Mouse (Mus musculus) MEL (cell line): ENCODE results near the gene Tmem44. TPM values are rescaled to one million over a fixed set of nuclear protein-coding genes. Genes with fewer than 3 reads are reported as not detected.
A peak's percentile ranks its signal among the peaks of the same experiment; 100 is the strongest.

Experiments
- DNase-seq: peaks from one replicate; pipeline ENCODE4 v3.0.0; 2011; ENCODE audit warnings: low read depth, low spot score
- H3K27ac ChIP-seq: 2 replicates; pipeline ENCODE4 v1.5.1; 2012; ENCODE audit warnings: low read depth, mild to moderate bottlenecking, control low read depth, low read length, moderate library complexity; ENCODE audit not compliant: control insufficient read depth
- H3K27me3 ChIP-seq, 2 experiments: fragments of 150-350 bp in 1 of 2; sonication (generic) in 1 of 2; 2 replicates each; pipeline ENCODE4 v1.6.1; 2012; ENCODE audit warnings: low read length in 2 of 2, mild to moderate bottlenecking in 2 of 2, improper control_type of control experiment in 1 of 2, moderate library complexity in 1 of 2; ENCODE audit not compliant: insufficient read depth in 2 of 2, control insufficient read depth in 1 of 2
- H3K36me3 ChIP-seq, 2 experiments: 2 replicates each; pipeline ENCODE4 v1.6.1; 2012 to 2014; ENCODE audit warnings: low read length in 2 of 2, improper control_type of control experiment in 1 of 2, inconsistent platforms in 1 of 2, mild to moderate bottlenecking in 1 of 2; ENCODE audit not compliant: insufficient read depth in 2 of 2, control insufficient read depth in 1 of 2
- H3K4me1 ChIP-seq, 2 experiments: fragments of 150-350 bp in 1 of 2; sonication (generic) in 1 of 2; 2 replicates each; pipeline ENCODE4 v1.6.1; 2012; ENCODE audit warnings: low read length in 2 of 2, improper control_type of control experiment in 1 of 2, mild to moderate bottlenecking in 1 of 2; ENCODE audit not compliant: insufficient read depth in 2 of 2, control insufficient read depth in 1 of 2
- H3K4me3 ChIP-seq, 2 experiments: fragments of 150-350 bp in 1 of 2; sonication (generic) in 1 of 2; 2 replicates each; pipeline ENCODE4 v1.5.1; 2012; ENCODE audit warnings: low read depth in 2 of 2, low read length in 2 of 2, mild to moderate bottlenecking in 2 of 2, moderate library complexity in 2 of 2, control low read depth in 1 of 2, improper control_type of control experiment in 1 of 2; ENCODE audit not compliant: control insufficient read depth in 1 of 2, insufficient read depth in 1 of 2
- H3K79me2 ChIP-seq: 2 replicates; pipeline ENCODE4 v1.6.1; 2012; ENCODE audit warnings: mild to moderate bottlenecking, low read length, moderate library complexity; ENCODE audit not compliant: control insufficient read depth, poor library complexity, insufficient read depth
- H3K9ac ChIP-seq: 2 replicates; pipeline ENCODE4 v1.6.1; 2012; ENCODE audit warnings: low read depth, mild to moderate bottlenecking, control low read depth, low read length, moderate library complexity; ENCODE audit not compliant: control insufficient read depth, poor library complexity, severe bottlenecking
- H3K9me3 ChIP-seq: fragments of 150-350 bp; sonication (generic); replicated peaks from 2 replicates; pipeline ENCODE4 v1.6.1; 2012; ENCODE audit warnings: mild to moderate bottlenecking, low read length, improper control_type of control experiment, moderate library complexity; ENCODE audit not compliant: insufficient read depth
- CHD1 ChIP-seq: IDR thresholded peaks from 2 replicates; pipeline ENCODE4 v1.6.1; 2012; ENCODE audit warnings: low read depth, mild to moderate bottlenecking, inconsistent platforms, low read length, improper control_type of control experiment
- CHD2 ChIP-seq: IDR thresholded peaks from 2 replicates; pipeline ENCODE4 v1.6.1; 2011; ENCODE audit warnings: low read length, improper control_type of control experiment
- CTCF ChIP-seq, 3 experiments: IDR thresholded peaks in 2 of 3; conservative IDR thresholded peaks in 1 of 3; 2 replicates each; pipeline ENCODE4 v1.5.1; 2011 to 2012; ENCODE audit warnings: low read length in 3 of 3, low read depth in 2 of 3, mild to moderate bottlenecking in 2 of 3, improper control_type of control experiment in 1 of 3, inconsistent platforms in 1 of 3, mixed read lengths in 1 of 3, moderate library complexity in 1 of 3; ENCODE audit not compliant: control insufficient read depth in 1 of 3, insufficient read depth in 1 of 3, poor library complexity in 1 of 3, severe bottlenecking in 1 of 3
- E2F4 ChIP-seq: IDR thresholded peaks from 2 replicates; pipeline ENCODE4 v1.6.1; 2011; ENCODE audit warnings: low read depth, low read length, improper control_type of control experiment, borderline replicate concordance
- ELF1 ChIP-seq: IDR thresholded peaks from 2 replicates; pipeline ENCODE4 v1.6.1; 2014; ENCODE audit warnings: low read depth, mild to moderate bottlenecking, inconsistent platforms, low read length, improper control_type of control experiment, moderate library complexity
- EP300 ChIP-seq, 2 experiments: IDR thresholded peaks; 2 replicates each; pipeline ENCODE4 v1.6.1; 2011; ENCODE audit warnings: improper control_type of control experiment in 2 of 2, low read length in 2 of 2, low read depth in 1 of 2, mild to moderate bottlenecking in 1 of 2
- ETS1 ChIP-seq: IDR thresholded peaks from 2 replicates; pipeline ENCODE4 v1.6.1; 2012; ENCODE audit warnings: low read depth, mild to moderate bottlenecking, inconsistent platforms, low read length, improper control_type of control experiment, moderate library complexity
- GABPA ChIP-seq: IDR thresholded peaks from 2 replicates; pipeline ENCODE4 v1.6.1; 2012; ENCODE audit warnings: low read depth, mild to moderate bottlenecking, inconsistent platforms, low read length, improper control_type of control experiment, moderate library complexity
- GATA1 ChIP-seq: IDR thresholded peaks from 2 replicates; pipeline ENCODE4 v1.6.1; 2011; ENCODE audit warnings: low read depth, low read length, improper control_type of control experiment
- KAT2A ChIP-seq: conservative IDR thresholded peaks from 2 replicates; pipeline ENCODE4 v1.6.1; 2012; ENCODE audit warnings: low read depth, low read length, improper control_type of control experiment, inconsistent platforms
- MAFK ChIP-seq: IDR thresholded peaks from 2 replicates; pipeline ENCODE4 v1.6.1; 2011; ENCODE audit warnings: low read depth, mild to moderate bottlenecking, low read length, improper control_type of control experiment, borderline replicate concordance
- MAX ChIP-seq: IDR thresholded peaks from 2 replicates; pipeline ENCODE4 v1.6.1; 2011; ENCODE audit warnings: low read length, improper control_type of control experiment
- MAZ ChIP-seq: IDR thresholded peaks from 2 replicates; pipeline ENCODE4 v1.6.1; 2012; ENCODE audit warnings: low read depth, mild to moderate bottlenecking, inconsistent platforms, low read length, improper control_type of control experiment
- MXI1 ChIP-seq: IDR thresholded peaks from 2 replicates; pipeline ENCODE4 v1.6.1; 2011; ENCODE audit warnings: mild to moderate bottlenecking, low read depth, low read length, improper control_type of control experiment
- MYB ChIP-seq: IDR thresholded peaks from 2 replicates; pipeline ENCODE4 v1.6.1; 2011; ENCODE audit warnings: mild to moderate bottlenecking, low read depth, low read length, improper control_type of control experiment
- MYC ChIP-seq: IDR thresholded peaks from 2 replicates; pipeline ENCODE4 v1.6.1; 2011; ENCODE audit warnings: low read depth, mild to moderate bottlenecking, low read length, improper control_type of control experiment, moderate library complexity
- NELFE ChIP-seq: IDR thresholded peaks from 2 replicates; pipeline ENCODE4 v1.6.1; 2011; ENCODE audit warnings: low read depth, low read length, improper control_type of control experiment
- NRF1 ChIP-seq: IDR thresholded peaks from 2 replicates; pipeline ENCODE4 v1.6.1; 2014; ENCODE audit warnings: low read depth, mild to moderate bottlenecking, inconsistent platforms, low read length, improper control_type of control experiment, moderate library complexity; ENCODE audit not compliant: poor library complexity, insufficient read depth, severe bottlenecking
- POLR2A ChIP-seq, 2 experiments: IDR thresholded peaks; 2 replicates each; pipeline ENCODE4 v1.6.1; 2011 to 2012; ENCODE audit warnings: low read length in 2 of 2, mild to moderate bottlenecking in 2 of 2, control low read depth in 1 of 2, improper control_type of control experiment in 1 of 2, low read depth in 1 of 2, moderate library complexity in 1 of 2; ENCODE audit not compliant: control insufficient read depth in 1 of 2, insufficient read depth in 1 of 2, poor library complexity in 1 of 2
- POLR2AphosphoS2 ChIP-seq: IDR thresholded peaks from 2 replicates; pipeline ENCODE4 v1.6.1; 2011; ENCODE audit warnings: low read length, improper control_type of control experiment
- POLR2AphosphoS5 ChIP-seq: IDR thresholded peaks from 2 replicates; pipeline ENCODE4 v1.6.1; 2012; ENCODE audit warnings: low read depth, borderline replicate concordance, mild to moderate bottlenecking, inconsistent platforms, low read length, moderate library complexity, mixed read lengths
- RAD21 ChIP-seq: IDR thresholded peaks from 2 replicates; pipeline ENCODE4 v1.6.1; 2011; ENCODE audit warnings: mild to moderate bottlenecking, low read depth, low read length, improper control_type of control experiment
- RCOR1 ChIP-seq: IDR thresholded peaks from 2 replicates; pipeline ENCODE4 v1.6.1; 2012; ENCODE audit warnings: low read depth, mild to moderate bottlenecking, inconsistent platforms, low read length, improper control_type of control experiment
- SIN3A ChIP-seq: IDR thresholded peaks from 2 replicates; pipeline ENCODE4 v1.6.1; 2012; ENCODE audit warnings: low read length, improper control_type of control experiment, inconsistent platforms
- SMC3 ChIP-seq: IDR thresholded peaks from 2 replicates; pipeline ENCODE4 v1.6.1; 2011; ENCODE audit warnings: low read depth, low read length, improper control_type of control experiment
- TAL1 ChIP-seq: IDR thresholded peaks from 2 replicates; pipeline ENCODE4 v1.6.1; 2012; ENCODE audit warnings: mild to moderate bottlenecking, inconsistent platforms, low read length, moderate library complexity, mixed read lengths
- TBP ChIP-seq: IDR thresholded peaks from 2 replicates; pipeline ENCODE4 v1.8.0; 2011; ENCODE audit warnings: low read depth, low read length, improper control_type of control experiment
- TCF12 ChIP-seq: IDR thresholded peaks from 2 replicates; pipeline ENCODE4 v1.6.1; 2014; ENCODE audit warnings: low read depth, mild to moderate bottlenecking, inconsistent platforms, low read length, improper control_type of control experiment, moderate library complexity
- UBTF ChIP-seq: IDR thresholded peaks from 2 replicates; pipeline ENCODE4 v1.6.1; 2012; ENCODE audit warnings: low read depth, mild to moderate bottlenecking, inconsistent platforms, low read length, improper control_type of control experiment, moderate library complexity, borderline replicate concordance; ENCODE audit not compliant: insufficient read depth
- USF1 ChIP-seq: IDR thresholded peaks from 2 replicates; pipeline ENCODE4 v1.6.1; 2014; ENCODE audit warnings: low read depth, mild to moderate bottlenecking, inconsistent platforms, low read length, improper control_type of control experiment, moderate library complexity
- USF2 ChIP-seq, 2 experiments: IDR thresholded peaks; 2 replicates each; pipeline ENCODE4 v1.6.1; 2011 to 2012; ENCODE audit warnings: improper control_type of control experiment in 2 of 2, low read length in 2 of 2, borderline replicate concordance in 1 of 2, inconsistent platforms in 1 of 2, low read depth in 1 of 2, mild to moderate bottlenecking in 1 of 2; ENCODE audit not compliant: insufficient read depth in 1 of 2
- ZC3H11A ChIP-seq: IDR thresholded peaks from 2 replicates; pipeline ENCODE4 v1.6.1; 2012; ENCODE audit warnings: low read depth, mild to moderate bottlenecking, inconsistent platforms, low read length, improper control_type of control experiment
- ZKSCAN1 ChIP-seq: IDR thresholded peaks from 2 replicates; pipeline ENCODE4 v1.6.1; 2012; ENCODE audit warnings: low read depth, mild to moderate bottlenecking, inconsistent platforms, low read length, improper control_type of control experiment, moderate library complexity
- ZMIZ1 ChIP-seq: IDR thresholded peaks from 2 replicates; pipeline ENCODE4 v1.6.1; 2012; ENCODE audit warnings: low read depth, mild to moderate bottlenecking, inconsistent platforms, low read length, improper control_type of control experiment, moderate library complexity
- ZNF384 ChIP-seq: IDR thresholded peaks from 2 replicates; pipeline ENCODE4 v1.6.1; 2012; ENCODE audit warnings: low read depth, mild to moderate bottlenecking, inconsistent platforms, low read length, improper control_type of control experiment
- polyA plus RNA-seq, 2 experiments: library from polyadenylated mRNA; stranded (reverse) in 1 of 2; unstranded in 1 of 2; fragments of >175 nt in 1 of 2; fragments of >200 nt in 1 of 2; gene quantifications; 2 replicates each; pipeline versions ENCODE4 v1.2.1 to v1.2.4; 2012; ENCODE audit warnings: low replicate concordance in 2 of 2, low read depth in 1 of 2; ENCODE audit not compliant: insufficient read length in 2 of 2, insufficient read depth in 1 of 2, missing spikeins in 1 of 2
- total RNA-seq: library from RNA; depleted of rRNA; stranded (reverse); fragments of 300-350 nt; gene quantifications from 2 replicates; pipeline ENCODE4 v1.2.3, GENCODE M21; 2012

Tmem44 gene
- total and polyA plus RNA-seq, 3 experiments: 0.50 to 1.4 TPM; not detected in 1

- peaks cover 0 to 21% of the 10 kb centered on the region in 2 experiments; a peak in 2 of 4 replicates for H3K4me1 ChIP-seq
- no peaks in the 10 kb centered on the region for H3K9me3 ChIP-seq
- peaks cover 8% of the 10 kb centered on the region; the same call in 1 of the 2 replicates for H3K79me2 ChIP-seq
- H3K27ac ChIP-seq: peak overlapping the region; percentile 79
- peaks cover 0 to 20% of the 10 kb centered on the region in 2 experiments; a peak in 2 of 4 replicates for H3K36me3 ChIP-seq
- DNase-seq: peak; percentile 92
- peak overlapping the region; percentile 68 to 79 for H3K4me3 ChIP-seq
- H3K27me3 ChIP-seq: no peaks in the 10 kb centered on the region
- peak overlapping the region; percentile 79 for H3K9ac ChIP-seq
- TF ChIP-seq GATA1: no peak
- TF ChIP-seq ZC3H11A: no peak
- peak; percentile 62; the same call in 1 of the 2 replicates for TF ChIP-seq MYC
- peak; percentile 64; the same call in 1 of the 2 replicates for TF ChIP-seq ETS1
- peak; percentile 75 for TF ChIP-seq TCF12
- TF ChIP-seq POLR2AphosphoS2: peak; percentile 83; the same call in 1 of the 2 replicates
- 0 out of 2 replicates have a peak, but pooled peaks have one; percentile 44 for TF ChIP-seq POLR2AphosphoS5
- TF ChIP-seq MYB: no peak
- TF ChIP-seq GABPA: no peak
- no peak for TF ChIP-seq E2F4
- TF ChIP-seq POLR2A (IDR thresholded peaks at IDR 0.05; ENCODE audit: control insufficient read depth in 1 of 2, insufficient read depth in 1 of 2, low read depth in 1 of 2, low read length in 2 of 2, poor library complexity in 1 of 2): peak; percentile 61 to 93; a peak in 3 of 4 replicates
- TF ChIP-seq MXI1: peak; percentile 58
- no peak for TF ChIP-seq CHD1
- TF ChIP-seq TAL1: no peak
- no peak for TF ChIP-seq CTCF (IDR thresholded peaks at IDR 0.05 in 2 of 3, conservative IDR thresholded peaks at IDR 0.05 in 1 of 3; ENCODE audit: control insufficient read depth in 1 of 3, insufficient read depth in 1 of 3, low read depth in 2 of 3, low read length in 3 of 3, poor library complexity in 1 of 3, severe bottlenecking in 1 of 3)
- TF ChIP-seq CHD2: peak; percentile 36; the same call in 1 of the 2 replicates
- no peak for TF ChIP-seq USF1
- peak; percentile 97 for TF ChIP-seq NRF1
- TF ChIP-seq SIN3A: peak; percentile 72
- peak; percentile 77; the same call in 1 of the 2 replicates for TF ChIP-seq ZNF384
- peak; percentile 100 for TF ChIP-seq ELF1
- TF ChIP-seq ZKSCAN1: no peak
- peak; percentile 92 for TF ChIP-seq NELFE
- peak; percentile 52; the same call in 1 of the 2 replicates for TF ChIP-seq ZMIZ1
- peak; percentile 88 for TF ChIP-seq TBP
- TF ChIP-seq MAX: no peak; the same call in 1 of the 2 replicates
- no peak; the same call in 1 of the 2 replicates for TF ChIP-seq KAT2A
- TF ChIP-seq EP300 (IDR thresholded peaks at IDR 0.05; ENCODE audit: low read depth in 1 of 2, low read length in 2 of 2): peak in 1 of 2 experiments; percentile 35; a peak in 2 of 4 replicates
- no peak for TF ChIP-seq USF2 (IDR thresholded peaks at IDR 0.05; ENCODE audit: borderline replicate concordance in 1 of 2, insufficient read depth in 1 of 2, low read depth in 1 of 2, low read length in 2 of 2)
- peak; percentile 90; the same call in 1 of the 2 replicates for TF ChIP-seq MAZ
- no peak for TF ChIP-seq RCOR1
- TF ChIP-seq UBTF: no peak
- no peak for TF ChIP-seq SMC3
- TF ChIP-seq MAFK: no peak
- TF ChIP-seq RAD21: no peak
Measured at GRCm38 (mm10) chr16:30510504-30511451, 39.9 kb downstream of the Tmem44 start.
